Mouse (Mus musculus) heart, embryonic 12.5 days (tissue): ENCODE measurements at regions not wholly inside any gene's neighbourhood (a gene's known extent, or its start where the extent isn't known, plus 50 kb on each side); places are given as distances from the start of the nearest gene placed in this dataset.
A peak's percentile ranks its signal among the peaks of the same experiment; 100 is the strongest.

Experiments used
- ATAC-seq: fragments of 200-750 bp; cut with Nextera tagmentation; 2 replicates; pipeline ENCODE4 v1.8.0; 2017; ENCODE audit warnings: moderate TSS enrichment, moderate library complexity; ENCODE audit not compliant: insufficient number of reproducible peaks, low FRiP score
- H3K27ac ChIP-seq: fragments of 300-500 bp; sonication (generic); 2 replicates; pipeline ENCODE4 v1.5.1; 2016; ENCODE audit warnings: mild to moderate bottlenecking, moderate library complexity; ENCODE audit not compliant: poor library complexity, severe bottlenecking
- H3K27me3 ChIP-seq: fragments of 300-500 bp; sonication (generic); replicated peaks from 2 replicates; pipeline ENCODE4 v1.6.1; 2016; ENCODE audit warnings: mild to moderate bottlenecking, moderate library complexity
- H3K36me3 ChIP-seq: fragments of 300-500 bp; sonication (generic); 2 replicates; pipeline ENCODE4 v1.6.1; 2016; ENCODE audit warnings: mild to moderate bottlenecking, moderate library complexity
- H3K4me1 ChIP-seq: fragments of 300-500 bp; sonication (generic); replicated peaks from 2 replicates; pipeline ENCODE4 v1.6.1; 2016; ENCODE audit warnings: mild to moderate bottlenecking
- H3K4me2 ChIP-seq: fragments of 300-500 bp; sonication (generic); 2 replicates; pipeline ENCODE4 v1.6.1; 2016; ENCODE audit warnings: mild to moderate bottlenecking, moderate library complexity
- H3K4me3 ChIP-seq: fragments of 300-500 bp; sonication (generic); 2 replicates; pipeline ENCODE4 v1.5.1; 2016; ENCODE audit warnings: mild to moderate bottlenecking
- H3K9ac ChIP-seq: fragments of 300-500 bp; sonication (generic); 2 replicates; pipeline ENCODE4 v1.6.1; 2016; ENCODE audit warnings: mild to moderate bottlenecking, moderate library complexity
- H3K9me3 ChIP-seq: fragments of 300-500 bp; sonication (generic); replicated peaks from 2 replicates; pipeline ENCODE4 v1.6.1; 2016; ENCODE audit warnings: mild to moderate bottlenecking, moderate library complexity
- WGBS: fragments of 180-500 bp; shearing (Covaris S2); methylation state at CpG from one replicate; pipeline ENCODE4 v1.1.7; 2016; 5-methylcytosine and 5-hydroxymethylcytosine counted together

GRCm38 (mm10) chr16:77166722-77167121, 153.2 kb downstream of the Usp25 start:
- WGBS: 48% methylated on average over 4 of the region's 4 CpGs
- H3K9me3 ChIP-seq: no peaks in the 10 kb centered on the region

GRCm38 (mm10) chr16:77173026-77173692, 159.7 kb downstream of the Usp25 start:
- WGBS: 28% methylated on average over 8 of the region's 8 CpGs
- Histone ChIP-seq H3K36me3 (no peaks in the 10 kb centered on the region), H3K27me3 (no peaks in the 10 kb centered on the region), H3K9ac (no peak overlapping the region), H3K4me3 (no peak overlapping the region), H3K9me3 (no peaks in the 10 kb centered on the region), H3K4me1 (0 out of 2 replicates have a peak, but pooled peaks cover 4% of the 10 kb centered on the region), H3K27ac (no peak overlapping the region), H3K4me2 (no peak overlapping the region)
- ATAC-seq: peak; percentile 72; the same call in 1 of the 2 replicates

More at GRCm38 (mm10) chr16:77166722-77167121, 153.2 kb downstream of the Usp25 start:
- no peaks in the 10 kb centered on the region for H3K36me3 ChIP-seq
- no peak overlapping the region for H3K4me2 ChIP-seq
- H3K4me3 ChIP-seq: no peak overlapping the region
- no peaks in the 10 kb centered on the region for H3K27me3 ChIP-seq
- ATAC-seq: no peak
- no peaks in the 10 kb centered on the region for H3K4me1 ChIP-seq
- no peak overlapping the region for H3K27ac ChIP-seq
- H3K9ac ChIP-seq: no peak overlapping the region

- Histone ChIP-seq H3K4me1 (0 out of 2 replicates have a peak, but pooled peaks cover 4% of the 10 kb centered on the region), H3K27me3 (no peaks in the 10 kb centered on the region), H3K9ac (no peak overlapping the region), H3K4me2 (no peak overlapping the region), H3K27ac (no peak overlapping the region), H3K4me3 (no peak overlapping the region), H3K36me3 (no peaks in the 10 kb centered on the region), H3K9me3 (no peaks in the 10 kb centered on the region)
- WGBS: 65% methylated on average over 7 of the region's 7 CpGs
- ATAC-seq: no peak
Observed at GRCm38 (mm10) chr16:77174744-77175432, 161.4 kb downstream of the Usp25 start.

- H3K36me3 ChIP-seq: no peaks in the 10 kb centered on the region
- H3K4me2 ChIP-seq: no peak overlapping the region
- ATAC-seq: no peak
- no peak overlapping the region for H3K27ac ChIP-seq
- H3K4me1 ChIP-seq: no peaks in the 10 kb centered on the region
- no peak overlapping the region for H3K9ac ChIP-seq
- H3K9me3 ChIP-seq: no peaks in the 10 kb centered on the region
- 65% methylated on average over 2 of the region's 2 CpGs for WGBS
- no peak overlapping the region for H3K4me3 ChIP-seq
- H3K27me3 ChIP-seq: no peaks in the 10 kb centered on the region
Observed at GRCm38 (mm10) chr16:77180990-77181389, 167.5 kb downstream of the Usp25 start.
